Mouse (Mus musculus): ENCODE measurements around the gene Ap2a2. TPM values are rescaled to one million over a fixed set of nuclear protein-coding genes. Genes with fewer than 3 reads are reported as not detected.
A peak's percentile ranks its signal among the peaks of the same experiment; 100 is the strongest.

The Ap2a2 gene
- 72.4 and 83.6 TPM in 2 replicates for polyA plus RNA-seq (2014; fragmentation: Nextera tagmentation; extraction: Ambion mirVana)

DNA sequence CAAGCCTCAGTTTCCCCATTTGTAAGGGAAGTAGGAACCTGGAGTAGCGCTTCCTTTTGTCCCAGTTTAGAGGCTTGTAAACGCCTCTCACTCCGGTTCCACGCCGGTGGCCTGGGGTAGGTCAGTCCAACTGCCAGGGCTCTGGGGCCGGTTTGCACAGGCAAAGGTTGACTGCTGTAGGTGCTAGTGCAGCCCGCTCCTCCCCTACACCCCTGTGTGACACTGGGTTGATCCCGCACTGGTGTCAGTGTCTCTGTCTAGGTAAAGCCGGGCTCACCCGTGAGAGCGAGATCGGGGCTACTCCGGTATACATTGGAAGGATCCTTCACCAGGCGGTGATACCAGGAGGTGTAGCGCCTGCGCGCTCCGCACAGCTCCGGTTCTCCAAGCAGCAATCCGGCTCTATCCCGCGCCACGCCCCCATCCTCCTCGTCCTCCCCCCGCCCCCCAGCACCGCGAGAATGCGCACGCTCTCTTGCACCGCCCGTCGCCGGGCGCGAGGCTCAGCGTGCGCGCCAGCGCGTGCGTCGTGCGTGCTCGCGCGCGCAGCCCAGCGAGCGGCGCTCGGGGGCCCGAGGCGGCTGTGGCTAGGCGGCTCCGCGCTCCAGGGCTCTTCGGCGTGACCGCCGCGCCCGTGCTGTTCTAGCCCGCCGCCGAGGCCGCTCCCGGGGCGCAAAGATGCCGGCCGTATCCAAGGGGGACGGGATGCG lies at the start of gene Ap2a2:
Gene Ap2a2, plus strand, starts transcription at position 492 of the 710 bp plus-strand sequence.
- H3K36me3 ChIP-seq (ENCODE audit: control insufficient read depth, insufficient read depth, low read length), result peaks cover 8% of the 10 kb centered on the region; the same call in 1 of the 2 replicates

DNA sequence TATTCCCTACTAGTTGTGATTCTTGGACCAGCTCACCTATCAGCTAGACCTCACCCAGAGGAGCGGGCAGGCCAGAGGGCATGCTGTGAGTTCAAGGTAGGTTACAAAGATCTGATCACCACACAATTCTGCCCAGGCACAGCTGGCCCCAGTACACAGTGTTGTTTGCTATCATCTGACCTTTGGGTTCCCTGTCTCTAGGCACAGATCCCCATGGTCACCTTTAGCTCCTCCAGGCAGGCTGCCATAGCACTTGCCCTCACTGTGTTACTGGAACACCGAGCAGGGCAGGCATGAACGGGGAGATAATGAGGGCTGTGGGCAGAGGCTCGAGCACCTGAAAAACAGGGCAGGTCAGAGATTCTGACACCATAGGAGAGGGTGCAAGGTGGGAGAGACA lies 44.3 kb upstream of the Ap2a2 start:
- H3K27ac ChIP-seq (ENCODE audit: low read depth, low read length), result no peak overlapping the region
- no peaks in the 10 kb centered on the region for H3K4me1 ChIP-seq (ENCODE audit: control insufficient read depth, insufficient read depth, low read length)
- 88% methylated on average over 4 of the region's 4 CpGs for WGBS
- H3K9ac ChIP-seq (ENCODE audit: low read length), result no peak overlapping the region
- H3K27me3 ChIP-seq (replicated peaks; ENCODE audit: control insufficient read depth, insufficient read depth, low read length), result no peaks in the 10 kb centered on the region
- peaks cover 12% of the 10 kb centered on the region for H3K36me3 ChIP-seq (ENCODE audit: control insufficient read depth, insufficient read depth, low read length)
- no peak overlapping the region for H3K4me3 ChIP-seq (ENCODE audit: low read depth, low read length)
- ATAC-seq (no peak), DNase-seq (ENCODE audit: low spot score) (no peak)
- H3K4me2 ChIP-seq (ENCODE audit: low read length), result no peak overlapping the region
- H3K9me3 ChIP-seq (replicated peaks; ENCODE audit: control insufficient read depth, low read length), result no peaks in the 10 kb centered on the region

More for the DNA sequence above, at the start of gene Ap2a2:
- H3K4me3 ChIP-seq (ENCODE audit: low read depth, low read length), result peak within 1 kb of the TSS; percentile 100
- DNase-seq (ENCODE audit: low spot score) (peak; percentile 98), ATAC-seq (peak; percentile 96)
- H3K9me3 ChIP-seq (replicated peaks; ENCODE audit: control insufficient read depth, low read length), result no peaks in the 10 kb centered on the region
- peak within 1 kb of the TSS; percentile 95 for H3K9ac ChIP-seq (ENCODE audit: low read length)
- peak within 1 kb of the TSS; percentile 82 for H3K4me2 ChIP-seq (ENCODE audit: low read length)
- H3K27me3 ChIP-seq (replicated peaks; ENCODE audit: control insufficient read depth, insufficient read depth, low read length), result no peaks in the 10 kb centered on the region
- H3K27ac ChIP-seq (ENCODE audit: low read depth, low read length), result peak within 1 kb of the TSS; percentile 81
- under 1% methylated on average over 63 of the region's 72 CpGs for WGBS
- peaks cover 13% of the 10 kb centered on the region; the same call in 1 of the 2 replicates for H3K4me1 ChIP-seq (ENCODE audit: control insufficient read depth, insufficient read depth, low read length)

DNA sequence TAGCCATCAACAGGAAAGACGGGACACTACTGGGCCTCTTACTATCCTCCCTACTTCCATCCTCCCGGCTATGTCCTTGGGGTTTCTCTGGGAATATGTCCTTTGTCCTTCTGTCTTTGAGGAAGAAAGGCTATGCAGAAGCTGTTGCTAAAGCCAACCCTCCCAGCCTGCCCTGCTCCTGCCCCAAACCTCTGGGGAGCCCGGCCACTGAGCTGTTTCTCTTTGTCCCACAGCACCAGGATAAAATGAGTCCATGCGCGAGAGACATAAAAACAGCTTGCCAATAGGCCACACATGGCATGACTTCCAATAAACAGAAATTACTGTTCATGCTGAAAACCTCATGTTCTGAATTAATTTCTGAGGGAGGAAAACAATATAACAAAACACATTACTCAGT lies 43.7 kb upstream of the Ap2a2 start:
- H3K27ac ChIP-seq (ENCODE audit: low read depth, low read length), result no peak overlapping the region
- no peaks in the 10 kb centered on the region for H3K27me3 ChIP-seq (replicated peaks; ENCODE audit: control insufficient read depth, insufficient read depth, low read length)
- H3K9ac ChIP-seq (ENCODE audit: low read length), result no peak overlapping the region
- peaks cover 9% of the 10 kb centered on the region for H3K36me3 ChIP-seq (ENCODE audit: control insufficient read depth, insufficient read depth, low read length)
- DNase-seq (ENCODE audit: low spot score), result no peak
- WGBS, result 87% methylated on average over 5 of the region's 5 CpGs
- no peaks in the 10 kb centered on the region for H3K9me3 ChIP-seq (replicated peaks; ENCODE audit: control insufficient read depth, low read length)
- H3K4me2 ChIP-seq (ENCODE audit: low read length), result no peak overlapping the region
- no peak for ATAC-seq
- no peaks in the 10 kb centered on the region for H3K4me1 ChIP-seq (ENCODE audit: control insufficient read depth, insufficient read depth, low read length)
- H3K4me3 ChIP-seq (ENCODE audit: low read depth, low read length), result no peak overlapping the region

- Histone ChIP-seq H3K36me3 (ENCODE audit: control insufficient read depth, insufficient read depth, low read length) (peaks cover 9% of the 10 kb centered on the region), H3K4me3 (ENCODE audit: low read depth, low read length) (no peak overlapping the region), H3K27ac (ENCODE audit: low read depth, low read length) (no peak overlapping the region), H3K9me3 (replicated peaks; ENCODE audit: control insufficient read depth, low read length) (no peaks in the 10 kb centered on the region), H3K27me3 (replicated peaks; ENCODE audit: control insufficient read depth, insufficient read depth, low read length) (no peaks in the 10 kb centered on the region), H3K4me2 (ENCODE audit: low read length) (no peak overlapping the region), H3K9ac (ENCODE audit: low read length) (no peak overlapping the region), H3K4me1 (ENCODE audit: control insufficient read depth, insufficient read depth, low read length) (no peaks in the 10 kb centered on the region)
- no peak for DNase-seq (ENCODE audit: low spot score)
- no peak for ATAC-seq
- 82% methylated on average over 3 of the region's 3 CpGs for WGBS
These were observed 43.0 kb upstream of the Ap2a2 start for GRCm38 (mm10) chr7:141518926-141519325.

GRCm38 (mm10) chr7:141519795-141520194 lies 42.2 kb upstream of the Ap2a2 start:
- Histone ChIP-seq H3K4me3 (ENCODE audit: low read depth, low read length) (no peak overlapping the region), H3K36me3 (ENCODE audit: control insufficient read depth, insufficient read depth, low read length) (peaks cover 7% of the 10 kb centered on the region), H3K9ac (ENCODE audit: low read length) (no peak overlapping the region), H3K4me1 (ENCODE audit: control insufficient read depth, insufficient read depth, low read length) (no peaks in the 10 kb centered on the region), H3K27ac (ENCODE audit: low read depth, low read length) (no peak overlapping the region), H3K4me2 (ENCODE audit: low read length) (no peak overlapping the region), H3K9me3 (replicated peaks; ENCODE audit: control insufficient read depth, low read length) (no peaks in the 10 kb centered on the region), H3K27me3 (replicated peaks; ENCODE audit: control insufficient read depth, insufficient read depth, low read length) (no peaks in the 10 kb centered on the region)
- ATAC-seq (no peak), DNase-seq (ENCODE audit: low spot score) (no peak)
- 89% methylated on average over 1 of the region's 1 CpGs for WGBS

DNA sequence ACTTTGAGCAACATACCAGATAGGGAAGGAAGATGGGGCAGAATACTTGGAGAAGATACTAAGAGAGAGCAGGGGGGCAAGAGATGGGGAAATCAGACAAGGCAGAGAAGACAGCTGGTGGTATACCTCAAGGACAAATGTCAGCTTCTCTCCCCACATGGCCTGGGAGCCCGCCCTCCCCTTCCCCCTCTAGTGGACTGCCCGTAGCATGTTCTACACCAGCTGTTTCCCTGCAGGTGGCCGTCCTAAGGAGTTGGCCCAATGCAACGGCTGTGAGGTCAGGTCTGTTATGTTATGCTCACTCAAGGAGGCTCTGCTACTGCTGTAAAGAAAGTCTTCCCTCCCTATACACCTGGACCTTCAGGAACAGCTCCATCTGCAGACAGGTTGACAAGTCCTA lies 39.0 kb upstream of the Ap2a2 start:
- Histone ChIP-seq H3K9ac (ENCODE audit: low read length) (no peak overlapping the region), H3K36me3 (ENCODE audit: control insufficient read depth, insufficient read depth, low read length) (peaks cover 22% of the 10 kb centered on the region), H3K4me2 (ENCODE audit: low read length) (no peak overlapping the region), H3K4me3 (ENCODE audit: low read depth, low read length) (no peak overlapping the region), H3K27me3 (replicated peaks; ENCODE audit: control insufficient read depth, insufficient read depth, low read length) (no peaks in the 10 kb centered on the region), H3K4me1 (ENCODE audit: control insufficient read depth, insufficient read depth, low read length) (no peaks in the 10 kb centered on the region), H3K27ac (ENCODE audit: low read depth, low read length) (no peak overlapping the region), H3K9me3 (replicated peaks; ENCODE audit: control insufficient read depth, low read length) (no peaks in the 10 kb centered on the region)
- 54% methylated on average over 4 of the region's 4 CpGs for WGBS
- ATAC-seq (no peak), DNase-seq (ENCODE audit: low spot score) (no peak)

DNA sequence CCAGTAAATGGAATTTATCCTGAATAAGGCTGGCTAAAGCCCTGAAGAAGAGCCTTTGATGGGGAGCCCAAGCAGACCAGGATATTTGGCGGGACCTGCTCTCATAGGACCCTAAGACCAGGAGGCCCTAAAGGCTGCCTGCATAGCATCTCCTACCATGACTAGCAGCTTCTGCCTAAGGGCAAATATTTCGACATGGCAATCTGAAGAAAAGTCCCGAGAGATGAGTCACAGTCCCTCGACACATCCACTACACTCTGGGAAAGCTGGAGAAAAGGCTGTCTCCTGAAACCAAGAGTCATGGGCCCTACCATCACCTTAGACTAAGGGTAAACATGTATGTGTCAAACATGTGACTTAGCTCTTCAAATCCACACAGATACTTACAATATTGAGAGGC lies 37.7 kb upstream of the Ap2a2 start:
- WGBS, result 92% methylated on average over 4 of the region's 4 CpGs
- Histone ChIP-seq H3K4me1 (ENCODE audit: control insufficient read depth, insufficient read depth, low read length) (no peaks in the 10 kb centered on the region), H3K9me3 (replicated peaks; ENCODE audit: control insufficient read depth, low read length) (no peaks in the 10 kb centered on the region), H3K4me3 (ENCODE audit: low read depth, low read length) (no peak overlapping the region), H3K27ac (ENCODE audit: low read depth, low read length) (no peak overlapping the region), H3K27me3 (replicated peaks; ENCODE audit: control insufficient read depth, insufficient read depth, low read length) (no peaks in the 10 kb centered on the region), H3K9ac (ENCODE audit: low read length) (no peak overlapping the region), H3K36me3 (ENCODE audit: control insufficient read depth, insufficient read depth, low read length) (peaks cover 30% of the 10 kb centered on the region), H3K4me2 (ENCODE audit: low read length) (no peak overlapping the region)
- no peak for ATAC-seq
- DNase-seq (ENCODE audit: low spot score), result no peak

DNA sequence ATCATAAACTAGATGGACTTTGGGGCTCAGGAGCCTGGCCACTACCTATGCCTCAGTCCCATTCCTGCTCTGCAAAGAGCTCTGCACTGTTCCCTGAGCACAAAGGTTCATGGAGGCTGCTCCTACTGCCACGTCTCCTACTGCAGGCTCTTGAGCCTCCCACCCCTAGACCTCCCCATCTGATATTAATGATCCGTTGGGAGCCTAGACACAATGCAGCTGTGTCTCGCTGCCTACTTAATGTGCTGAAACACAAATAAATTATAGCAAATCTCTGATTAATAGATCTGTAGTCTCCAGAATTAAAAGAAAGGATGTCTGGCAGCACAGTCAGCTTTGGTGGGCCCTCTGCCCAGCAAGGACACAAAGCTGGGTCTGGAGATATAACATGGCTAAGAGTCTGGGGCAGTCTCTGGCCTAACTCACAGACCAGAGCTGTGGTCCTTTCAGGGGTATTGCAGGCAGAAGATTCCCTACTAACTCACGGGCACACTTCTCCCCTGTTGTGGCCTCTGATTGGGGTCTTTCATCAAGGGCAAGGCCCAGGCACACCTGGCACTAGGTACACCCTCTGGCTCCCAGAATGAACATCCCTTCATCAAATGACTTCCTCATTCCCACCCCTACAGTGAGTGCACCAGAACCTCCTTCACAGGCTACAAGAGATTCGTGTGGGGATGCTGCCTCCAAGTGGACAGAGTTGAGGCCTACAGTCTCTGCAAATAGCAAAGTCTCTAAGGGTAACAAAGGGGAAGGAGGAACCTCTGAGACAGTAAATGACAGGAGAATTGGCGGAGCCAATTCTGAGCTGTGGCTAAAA lies 37.0 kb upstream of the Ap2a2 start:
- Histone ChIP-seq H3K9ac (ENCODE audit: low read length) (no peak overlapping the region), H3K4me1 (ENCODE audit: control insufficient read depth, insufficient read depth, low read length) (no peaks in the 10 kb centered on the region), H3K9me3 (replicated peaks; ENCODE audit: control insufficient read depth, low read length) (no peaks in the 10 kb centered on the region), H3K36me3 (ENCODE audit: control insufficient read depth, insufficient read depth, low read length) (peaks cover 32% of the 10 kb centered on the region), H3K4me2 (ENCODE audit: low read length) (no peak overlapping the region), H3K27me3 (replicated peaks; ENCODE audit: control insufficient read depth, insufficient read depth, low read length) (no peaks in the 10 kb centered on the region), H3K27ac (ENCODE audit: low read depth, low read length) (no peak overlapping the region), H3K4me3 (ENCODE audit: low read depth, low read length) (no peak overlapping the region)
- ATAC-seq (peak; percentile 93), DNase-seq (ENCODE audit: low spot score) (peak; percentile 91)
- 44% methylated on average over 6 of the region's 6 CpGs for WGBS

GRCm38 (mm10) chr7:141525580-141525925 lies 36.4 kb upstream of the Ap2a2 start:
- H3K4me2 ChIP-seq (ENCODE audit: low read length), result no peak overlapping the region
- no peak overlapping the region for H3K4me3 ChIP-seq (ENCODE audit: low read depth, low read length)
- 84% methylated on average over 4 of the region's 4 CpGs for WGBS
- no peak for DNase-seq (ENCODE audit: low spot score)
- H3K9me3 ChIP-seq (replicated peaks; ENCODE audit: control insufficient read depth, low read length), result no peaks in the 10 kb centered on the region
- H3K9ac ChIP-seq (ENCODE audit: low read length), result no peak overlapping the region
- no peak overlapping the region for H3K27ac ChIP-seq (ENCODE audit: low read depth, low read length)
- H3K4me1 ChIP-seq (ENCODE audit: control insufficient read depth, insufficient read depth, low read length), result no peaks in the 10 kb centered on the region
- peaks cover 35% of the 10 kb centered on the region for H3K36me3 ChIP-seq (ENCODE audit: control insufficient read depth, insufficient read depth, low read length)
- ATAC-seq, result 0 out of 2 replicates have a peak, but pooled peaks have one; percentile 18
- H3K27me3 ChIP-seq (replicated peaks; ENCODE audit: control insufficient read depth, insufficient read depth, low read length), result no peaks in the 10 kb centered on the region

Data from forebrain, embryonic 14.5 days (tissue).